Mouse (Mus musculus) gastrocnemius, adult 2 months (tissue): Measurements from ENCODE around the gene Zfp78. TPM values are rescaled to one million over a fixed set of nuclear protein-coding genes. Genes with fewer than 3 reads are reported as not detected.
A peak's percentile ranks its signal among the peaks of the same experiment; 100 is the strongest.

Experiments
- DNase-seq: peaks from one replicate; pipeline ENCODE4 v3.0.0; 2022
- H3K27ac ChIP-seq: fragments of 200-600 bp; 2 replicates; pipeline ENCODE4 v1.8.1; 2022; ENCODE audit warnings: mild to moderate bottlenecking
- H3K4me3 ChIP-seq: fragments of 200-600 bp; 2 replicates; pipeline ENCODE4 v1.8.1; 2022; ENCODE audit warnings: mild to moderate bottlenecking, moderate library complexity
- CTCF ChIP-seq: fragments of 200-600 bp; IDR thresholded peaks from 2 replicates; pipeline ENCODE4 v1.8.1; 2022; ENCODE audit warnings: antibody characterized with exemption, mild to moderate bottlenecking, moderate library complexity
- intact Hi-C: fragments of 180-260 bp; cut with DNase I; formaldehyde crosslinking; loops from one replicate; pipeline ENCODE4 v1.15.1; 2025
- total RNA-seq, 2 experiments: library from RNA; stranded (reverse); gene quantifications; 2 replicates each; pipeline ENCODE4 v1.2.3; 2021

Gene Zfp78
- total RNA-seq, 2 experiments from 2014 or later, result 2.1 to 2.4 TPM

GRCm38 (mm10) chr7:6397996-6398975 lies 35.2 kb downstream of the Zfp78 start, which contains the start of gene Smim17:
Smim17 (plus strand) TSS chr7:6398715.
- intact Hi-C loops, result loop anchor here (2.0 kb wide), 1 partner anchor 15 kb away; the partner anchor contains the start of gene Zfp28
- H3K4me3 ChIP-seq, result peak within 1 kb of the TSS; percentile 76
- H3K27ac ChIP-seq, result no peak within 1 kb of the TSS
- peak; percentile 41 for DNase-seq
- no peak for TF ChIP-seq CTCF

DNA sequence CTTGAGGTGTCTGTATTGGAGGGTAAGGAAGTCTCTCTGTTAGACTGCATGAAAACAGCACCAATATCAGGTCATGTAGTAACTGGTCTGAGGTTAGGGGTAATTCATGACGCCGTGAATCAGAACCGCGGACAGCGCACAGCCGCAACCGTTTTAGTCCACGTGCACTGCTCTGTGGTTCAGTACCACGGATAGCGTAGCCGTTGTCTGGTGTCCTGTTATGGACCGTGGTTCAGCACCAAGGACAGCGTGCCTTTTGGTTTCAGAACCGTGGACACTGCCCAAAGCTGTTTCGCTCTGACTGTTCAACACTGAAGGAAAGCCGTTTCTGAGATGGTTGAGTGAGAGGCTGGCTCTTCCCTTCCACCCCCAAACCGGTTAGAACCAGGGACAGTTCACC lies 47.0 kb downstream of the Zfp78 start, which contains the start of gene Gm20715:
Gene Gm20715 (plus strand): TSS at position 235 of the 400 bp plus-strand sequence.
- intact Hi-C loops, result loop anchor here (5.0 kb wide), 1 partner anchor 48 kb away; the partner anchor contains the start of gene Zfp78
- DNase-seq, result peak; percentile 94
- Histone ChIP-seq H3K4me3 (no peak within 1 kb of the TSS), H3K27ac (no peak within 1 kb of the TSS)
- no peak for TF ChIP-seq CTCF

- intact Hi-C loops, result loop anchor here (5.0 kb wide), 1 partner anchor 53 kb away; the partner anchor contains the start of gene Zfp78
- no peak for DNase-seq
- Histone ChIP-seq H3K27ac (no peak overlapping the region), H3K4me3 (no peak overlapping the region)
- no peak for TF ChIP-seq CTCF
These were observed 51.8 kb downstream of the Zfp78 start for GRCm38 (mm10) chr7:6414626-6415441.

GRCm38 (mm10) chr7:6415442-6415787 lies 52.3 kb downstream of the Zfp78 start:
- DNase-seq, result no peak
- no peak for TF ChIP-seq CTCF
- intact Hi-C loops, result no loop called here
- Histone ChIP-seq H3K27ac (no peak overlapping the region), H3K4me3 (no peak overlapping the region)

- H3K27ac ChIP-seq, result no peak overlapping the region
- intact Hi-C loops, result no loop called here
- no peak for TF ChIP-seq CTCF
- no peak for DNase-seq
- H3K4me3 ChIP-seq, result no peak overlapping the region
These were observed 56.8 kb downstream of the Zfp78 start for GRCm38 (mm10) chr7:6419894-6420293.

DNA sequence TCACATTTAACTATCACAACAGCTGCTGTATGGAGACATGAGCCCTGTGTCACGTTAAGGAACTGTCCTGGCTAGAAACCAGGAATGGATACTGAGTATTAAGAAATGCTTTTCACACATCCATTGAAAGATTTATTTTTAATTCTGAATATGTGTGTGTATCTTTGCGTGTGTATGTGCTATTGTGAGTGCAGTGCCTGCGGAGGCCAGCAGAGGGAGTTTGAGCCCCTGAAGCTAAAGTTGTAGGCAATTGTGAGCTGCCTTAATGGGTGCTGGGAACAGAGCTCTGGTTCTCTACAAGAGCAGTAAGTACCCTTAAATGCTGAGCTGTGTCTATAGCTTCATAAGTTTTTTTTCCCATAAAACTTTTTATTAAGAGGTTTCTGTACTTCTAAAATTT lies 66.3 kb downstream of the Zfp78 start:
- intact Hi-C loops, result no loop called here
- H3K27ac ChIP-seq, result no peak overlapping the region
- no peak for DNase-seq
- no peak overlapping the region for H3K4me3 ChIP-seq
- TF ChIP-seq CTCF, result peak; percentile 13; the same call in 1 of the 2 replicates

- no peak overlapping the region for H3K27ac ChIP-seq
- H3K4me3 ChIP-seq, result no peak overlapping the region
- DNase-seq, result peak; percentile 28
- peak; percentile 69 for TF ChIP-seq CTCF
- intact Hi-C loops, result loop anchor here (1.0 to 5.0 kb wide), 2 partner anchors 71 to 487 kb away; no protein-coding TSS in a partner anchor
These were observed 67.3 kb downstream of the Zfp78 start for GRCm38 (mm10) chr7:6430342-6430741.

Other genes with a start within 250 kb of the Zfp78 start
- 10 to 100 TPM; 28.3 to 28.4 TPM for gene Zfp787, start 207.3 kb upstream of the Zfp78 start, total RNA-seq
- 1 to 10 TPM; 7.4 to 9.1 TPM for gene Zfp444, start 191.1 kb upstream of the Zfp78 start, total RNA-seq
- not detected for gene Galp, start 166.2 kb upstream of the Zfp78 start, total RNA-seq
- gene Zscan5b, start 141.0 kb upstream of the Zfp78 start, total RNA-seq, result not detected
- gene Epp13, start 110.6 kb upstream of the Zfp78 start, total RNA-seq, result not detected
- 1 to 10 TPM; 3.2 to 3.8 TPM for gene Zfp667, start 76.7 kb upstream of the Zfp78 start, total RNA-seq
- 1 to 10 TPM in 1 of 2 experiments, under 1 TPM in 1; 0.31 to 1.2 TPM for gene Zfp583, start 32.0 kb upstream of the Zfp78 start, total RNA-seq
- gene Gm3854, start 19.5 kb upstream of the Zfp78 start, total RNA-seq, result under 1 TPM; 0.45 to 0.51 TPM
- 1 to 10 TPM in 1 of 2 experiments, under 1 TPM in 1; 0.75 to 1.2 TPM for gene Zfp28, start 20.0 kb downstream of the Zfp78 start, total RNA-seq
- under 1 TPM; 0.45 to 0.77 TPM for gene Smim17, start 35.4 kb downstream of the Zfp78 start, total RNA-seq
- gene Gm20715, start 47.0 kb downstream of the Zfp78 start, total RNA-seq, result not detected
- not detected for gene Olfr1344, start 75.4 kb downstream of the Zfp78 start, total RNA-seq
- gene Olfr1336, start 92.9 kb downstream of the Zfp78 start, total RNA-seq, result not detected
- gene Olfr1346, start 103.8 kb downstream of the Zfp78 start, total RNA-seq, result not detected
- not detected for gene Olfr5, start 123.7 kb downstream of the Zfp78 start, total RNA-seq
- gene Olfr1347, start 136.5 kb downstream of the Zfp78 start, total RNA-seq, result not detected
- not detected for gene Olfr1348, start 145.5 kb downstream of the Zfp78 start, total RNA-seq
- gene Olfr1349, start 159.7 kb downstream of the Zfp78 start, total RNA-seq, result not detected
- gene Olfr1350, start 201.6 kb downstream of the Zfp78 start, total RNA-seq, result not detected